Mouse (Mus musculus): ENCODE results near the gene Pdcd11. TPM values are rescaled to one million over a fixed set of nuclear protein-coding genes. Genes with fewer than 3 reads are reported as not detected.

Gene Pdcd11
- polyA plus RNA-seq, 1 experiment: 11.3 TPM

DNA sequence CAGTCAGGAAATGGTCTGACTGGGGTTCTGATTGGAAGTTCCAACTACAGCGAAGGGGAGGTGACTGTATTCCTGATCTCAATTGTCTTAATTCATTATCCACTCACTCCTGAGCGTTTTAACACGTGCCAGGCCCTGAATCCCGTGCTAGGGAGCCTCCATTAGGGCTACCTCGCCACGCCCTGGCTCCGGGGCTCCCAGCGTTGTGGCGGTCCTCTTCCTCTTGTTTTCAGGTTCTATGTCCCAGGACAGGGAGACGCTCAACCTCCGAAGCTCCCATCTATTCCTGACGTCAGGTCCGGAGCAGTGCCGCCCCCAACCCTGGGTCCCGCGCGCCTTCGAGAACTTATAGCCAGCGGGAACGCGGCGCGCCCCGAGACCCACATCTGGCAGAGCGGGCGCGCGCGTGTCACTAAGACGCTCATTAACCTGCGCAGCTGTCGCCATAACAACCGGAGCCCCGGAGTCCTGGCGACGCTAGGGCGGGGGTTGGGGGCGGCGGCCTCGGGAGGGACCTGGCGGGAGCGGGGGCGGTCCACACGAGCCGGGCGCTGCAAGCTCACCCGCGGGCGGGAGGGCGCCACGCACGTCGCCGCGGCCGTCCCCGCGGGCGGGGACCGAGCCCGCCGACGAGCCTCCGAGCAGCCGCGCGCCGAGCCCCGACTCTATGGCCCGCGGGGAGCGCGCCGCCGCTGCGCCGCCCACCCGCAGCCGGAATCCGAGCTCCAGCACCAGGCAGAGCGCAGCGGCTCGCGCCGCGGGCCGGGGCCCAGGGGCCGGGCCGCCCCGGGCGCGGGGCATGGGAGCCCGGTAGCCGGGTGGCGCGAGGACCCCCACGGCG, 88.1 kb downstream of the Pdcd11 start, which contains the start of gene Neurl1a:
TSS of gene Neurl1a (plus strand) at position 390 of the 841 bp plus-strand sequence.
- Histone ChIP-seq H3K4me1 (ENCODE audit: control insufficient read depth, insufficient read depth, low read length) (no peaks in the 10 kb centered on the region; the same call in 1 of the 2 replicates), H3K27ac (ENCODE audit: insufficient read depth, low read length) (0 out of 2 replicates have a peak within 1 kb of the TSS, but pooled peaks have one; percentile 72), H3K4me3 (ENCODE audit: insufficient read depth, low read length) (peak within 1 kb of the TSS; percentile 92)
- TF ChIP-seq POLR2A (IDR thresholded peaks at IDR 0.05; ENCODE audit: extremely low read depth, insufficient read depth, low read length) (no peak), CTCF (IDR thresholded peaks at IDR 0.05; ENCODE audit: extremely low read depth, insufficient read depth, low read length) (no peak)

DNA sequence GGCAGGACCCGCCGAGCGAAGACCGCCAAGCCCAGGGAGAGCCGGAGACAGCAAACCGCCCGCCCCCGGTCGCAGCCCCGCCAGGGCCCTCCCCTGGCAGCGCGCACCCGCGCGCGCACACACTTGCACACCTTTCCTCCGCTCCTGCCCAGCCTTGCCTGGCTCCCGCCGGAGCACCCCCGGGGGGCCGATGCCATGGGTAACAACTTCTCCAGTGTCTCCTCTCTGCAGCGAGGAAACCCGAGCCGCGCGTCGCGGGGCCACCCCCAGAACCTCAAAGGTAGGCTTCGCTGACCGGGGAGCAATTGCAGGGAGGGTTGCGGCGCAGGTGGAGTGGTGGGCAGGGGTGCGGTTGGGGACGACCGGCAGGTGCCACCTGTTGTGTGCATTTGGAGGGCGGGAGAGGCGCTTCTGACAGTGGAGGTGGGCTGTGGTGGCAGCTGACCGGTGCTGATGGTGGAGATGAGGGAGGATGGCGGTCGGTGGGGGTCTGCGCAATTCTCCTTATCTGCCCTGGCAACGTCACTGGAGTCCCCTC, 88.8 kb downstream of the Pdcd11 start:
- TF ChIP-seq CTCF (IDR thresholded peaks at IDR 0.05; ENCODE audit: extremely low read depth, insufficient read depth, low read length) (no peak), POLR2A (IDR thresholded peaks at IDR 0.05; ENCODE audit: extremely low read depth, insufficient read depth, low read length) (0 out of 2 replicates have a peak, but pooled peaks have one; percentile 36)
- 0 out of 2 replicates have a peak overlapping the region, but pooled peaks have one; percentile 72 for H3K27ac ChIP-seq (ENCODE audit: insufficient read depth, low read length)
- no peaks in the 10 kb centered on the region; the same call in 1 of the 2 replicates for H3K4me1 ChIP-seq (ENCODE audit: control insufficient read depth, insufficient read depth, low read length)
- peak overlapping the region; percentile 92 for H3K4me3 ChIP-seq (ENCODE audit: insufficient read depth, low read length)

DNA sequence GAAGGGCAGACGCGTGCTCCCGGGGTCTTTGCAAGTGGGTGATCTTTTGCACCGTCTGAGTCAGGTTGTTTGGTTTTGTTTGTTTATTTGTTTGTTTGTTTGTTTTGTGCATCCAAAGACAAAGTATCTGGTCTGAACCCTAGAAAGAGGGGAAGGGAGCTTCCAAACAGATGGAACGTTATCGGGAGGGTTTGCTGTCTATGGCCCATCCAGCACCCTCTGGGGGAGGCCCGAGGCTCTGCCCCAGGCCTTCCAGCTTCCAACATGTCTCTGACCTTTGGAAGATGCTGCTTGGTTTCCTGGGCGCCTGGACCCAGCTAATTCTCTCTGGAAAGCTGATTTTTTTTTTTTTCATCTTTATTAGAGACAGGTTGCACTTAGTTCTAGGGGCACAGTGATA, 89.4 kb downstream of the Pdcd11 start:
- Histone ChIP-seq H3K4me3 (ENCODE audit: insufficient read depth, low read length) (peak overlapping the region; percentile 92), H3K4me1 (ENCODE audit: control insufficient read depth, insufficient read depth, low read length) (no peaks in the 10 kb centered on the region; the same call in 1 of the 2 replicates), H3K27ac (ENCODE audit: insufficient read depth, low read length) (no peak overlapping the region)
- TF ChIP-seq CTCF (IDR thresholded peaks at IDR 0.05; ENCODE audit: extremely low read depth, insufficient read depth, low read length) (no peak), POLR2A (IDR thresholded peaks at IDR 0.05; ENCODE audit: extremely low read depth, insufficient read depth, low read length) (no peak)

Other genes starting within 250 kb of the Pdcd11 start
- 124 and 127 TPM in 2 replicates for gene Ina, start 76.1 kb upstream of the Pdcd11 start, polyA plus RNA-seq (2012; rRNA removed)
- gene Nt5c2, start 75.6 kb upstream of the Pdcd11 start, polyA plus RNA-seq (2012; rRNA removed): 46.7 and 50.3 TPM in 2 replicates
- gene Pcgf6, start 39.9 kb upstream of the Pdcd11 start, polyA plus RNA-seq (2012; rRNA removed): 35.5 and 38.3 TPM in 2 replicates
- gene Taf5, start 23.0 kb upstream of the Pdcd11 start, polyA plus RNA-seq (2012; rRNA removed): 3.8 and 4.1 TPM in 2 replicates
- 897 and 1,011 TPM in 2 replicates for gene Usmg5, start 121 bp upstream of the Pdcd11 start, polyA plus RNA-seq (2012; rRNA removed)
- gene Calhm2, start 47.5 kb downstream of the Pdcd11 start, polyA plus RNA-seq (2012; rRNA removed): 4.6 and 5.3 TPM in 2 replicates
- gene Calhm1, start 53.5 kb downstream of the Pdcd11 start, polyA plus RNA-seq (2012; rRNA removed): not detected in 2 replicates
- gene Calhm3, start 67.0 kb downstream of the Pdcd11 start, polyA plus RNA-seq (2012; rRNA removed): 0.10 TPM in 1 of 2 replicates, not detected in the other
- gene Neurl1a, start 88.1 kb downstream of the Pdcd11 start, polyA plus RNA-seq (2012; rRNA removed): 118 and 124 TPM in 2 replicates